In the genomic region with DNA sequence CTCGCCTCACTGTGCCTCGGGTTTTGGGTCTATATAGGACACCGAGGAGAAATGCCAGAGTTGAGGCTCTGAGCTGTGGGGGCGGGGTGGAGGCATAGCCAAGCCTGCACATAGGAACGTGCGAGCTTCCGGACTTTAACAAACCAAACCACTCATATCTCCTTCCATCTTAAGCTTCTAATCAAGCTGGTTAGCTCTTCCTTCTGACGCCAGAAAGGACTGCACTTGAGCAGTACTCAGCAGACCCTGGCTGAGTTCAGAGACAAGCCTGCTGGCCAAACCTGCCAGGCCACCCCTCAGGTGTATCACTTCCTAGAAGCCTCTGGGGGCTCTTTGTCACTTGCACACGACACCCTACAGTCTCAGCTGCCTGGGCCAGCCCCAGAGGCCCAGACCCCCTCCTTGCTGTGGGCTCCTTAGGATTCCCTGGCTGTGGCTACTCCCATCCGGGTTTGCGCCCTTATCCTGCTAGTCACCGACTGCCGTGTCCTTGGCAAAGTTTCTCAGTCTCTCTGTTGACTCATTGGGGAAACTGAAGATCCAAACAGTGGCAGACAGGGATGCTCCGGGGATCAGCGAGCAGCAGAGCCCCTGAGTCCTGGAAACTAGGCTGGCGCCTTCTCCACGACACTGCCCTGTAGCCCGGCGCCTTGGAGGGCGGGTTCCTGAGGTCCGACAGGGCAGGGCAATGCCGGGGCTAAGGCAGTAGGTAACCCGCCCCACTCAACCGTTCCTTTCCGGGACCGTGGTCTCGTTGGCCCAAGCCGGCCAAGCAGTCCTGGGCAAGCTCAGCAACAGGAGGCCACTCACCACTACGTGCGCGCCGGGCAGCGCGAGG, we compare ENCODE assay signal across 8 mouse cellular contexts. TPM values are rescaled to one million over a fixed set of nuclear protein-coding genes. Genes with fewer than 3 reads are reported as not detected.
DNase-seq lines count a peak whose midpoint lies in the region; ATAC-seq and TF ChIP-seq lines count a peak whose summit lies in the region.

No protein-coding gene starts in this region.

- H3K9ac ChIP-seq in kidney, embryonic 16.5 days (replicated peaks; ENCODE audit: low read length), result peak overlapping the region; percentile 83
- peak overlapping the region; percentile 84 for H3K9ac ChIP-seq in liver, embryonic 14.5 days (replicated peaks)

- DNase-seq in urinary bladder, postnatal 14 days (ENCODE audit: low spot score), result peak; percentile 48
- no peak for DNase-seq in urinary bladder, postnatal 4 days (ENCODE audit: low spot score in 2 of 2)
- peak; percentile 15 for DNase-seq in gastrocnemius, postnatal 10 days
- DNase-seq in liver, embryonic 14.5 days (ENCODE audit: low read depth in 3 of 3, low spot score in 3 of 3), result peak in 2 of 3 experiments; percentile 1 to 13
- DNase-seq in natural killer cell, adult 2 months (ENCODE audit: low spot score in 2 of 2), result peak; percentile 27 to 34
- DNase-seq in testis, postnatal 14 days (ENCODE audit: low spot score), result peak; percentile 27

- TF ChIP-seq POLR2A in cortical plate, adult 2 months (IDR thresholded peaks at IDR 0.05; ENCODE audit: extremely low read depth, insufficient read depth, low read length), result no peak

- no peaks in the 10 kb centered on the region for H3K9me3 ChIP-seq in kidney, embryonic 16.5 days (ENCODE audit: low read length)
- H3K9me3 ChIP-seq in liver, embryonic 14.5 days (ENCODE audit: control insufficient read depth, low read length), result no peaks in the 10 kb centered on the region

- H3K4me1 ChIP-seq in cortical plate, adult 2 months (ENCODE audit: control insufficient read depth, insufficient read depth, low read length), result peaks cover 2% of the 10 kb centered on the region; the same call in 1 of the 2 replicates
- H3K4me1 ChIP-seq in kidney, embryonic 16.5 days (ENCODE audit: insufficient read depth, low read length), result peaks cover 13% of the 10 kb centered on the region
- H3K4me1 ChIP-seq in liver, embryonic 14.5 days (replicated peaks; ENCODE audit: control insufficient read depth in 2 of 2, insufficient read depth in 2 of 2, low read length in 1 of 2), result peaks cover 0 to 8% of the 10 kb centered on the region in 2 experiments; a peak in 2 of 4 replicates

- peak overlapping the region; percentile 19 for H3K27ac ChIP-seq in cortical plate, adult 2 months (ENCODE audit: insufficient read depth, low read length)
- H3K27ac ChIP-seq in kidney, embryonic 16.5 days (ENCODE audit: low read length), result peak overlapping the region; percentile 95
- peak overlapping the region; percentile 62 for H3K27ac ChIP-seq in liver, embryonic 14.5 days

- no peaks in the 10 kb centered on the region for H3K27me3 ChIP-seq in kidney, embryonic 16.5 days (ENCODE audit: insufficient read depth, low read length)
- H3K27me3 ChIP-seq in liver, embryonic 14.5 days (ENCODE audit: control insufficient read depth, insufficient read depth, low read length), result no peaks in the 10 kb centered on the region

- TF ChIP-seq EP300 in liver, embryonic 14.5 days (IDR thresholded peaks at IDR 0.05; ENCODE audit: low read depth), result no peak

- peaks cover 6% of the 10 kb centered on the region; the same call in 1 of the 2 replicates for H3K36me3 ChIP-seq in kidney, embryonic 16.5 days (ENCODE audit: insufficient read depth, low read length)
- no peaks in the 10 kb centered on the region for H3K36me3 ChIP-seq in liver, embryonic 14.5 days (replicated peaks; ENCODE audit: control insufficient read depth, insufficient read depth, low read depth)

- ATAC-seq in kidney, embryonic 16.5 days (ENCODE audit: low FRiP score, low TSS enrichment), result peak; percentile 79
- peak; percentile 71 for ATAC-seq in liver, embryonic 14.5 days (ENCODE audit: insufficient read depth)

- WGBS in kidney, embryonic 16.5 days, result 1% methylated on average over 34 of the region's 34 CpGs
- under 1% methylated on average over 34 of the region's 34 CpGs for WGBS in liver, embryonic 14.5 days (ENCODE audit: insufficient replicate concordance)

- H3K4me3 ChIP-seq in cortical plate, adult 2 months (ENCODE audit: insufficient read depth, low read length), result peak overlapping the region; percentile 70
- H3K4me3 ChIP-seq in kidney, embryonic 16.5 days (ENCODE audit: low read length), result peak overlapping the region; percentile 76
- H3K4me3 ChIP-seq in liver, embryonic 14.5 days (ENCODE audit: insufficient read depth in 1 of 2, low read depth in 2 of 2, low read length in 2 of 2), result peak overlapping the region; percentile 53 to 66

- H3K4me2 ChIP-seq in kidney, embryonic 16.5 days (replicated peaks; ENCODE audit: low read depth, low read length), result peak overlapping the region; percentile 99
- H3K4me2 ChIP-seq in liver, embryonic 14.5 days (ENCODE audit: low read depth), result peak overlapping the region; percentile 99

- TF ChIP-seq CTCF in cortical plate, adult 2 months (IDR thresholded peaks at IDR 0.05; ENCODE audit: extremely low read depth, insufficient read depth, low read length), result no peak
- no peak for TF ChIP-seq CTCF in liver, embryonic 14.5 days (IDR thresholded peaks at IDR 0.05; ENCODE audit: low read depth)

RNA-seq across cellular contexts. Expression of gene Kdsr, which starts 0.6 kb away (rescaled TPM):
- polyA plus RNA-seq in cortical plate, adult 2 months (2012; rRNA removed), result 18.7 and 20.5 TPM in 2 replicates
- total RNA-seq in gastrocnemius, postnatal 10 days (2021), result 1 to 10 TPM; 5.3 to 7.0 TPM
- polyA plus RNA-seq in kidney, embryonic 16.5 days (2015; fragmentation: Nextera tagmentation; extraction: Ambion mirVana), result 14.7 and 16.3 TPM in 2 replicates
- 0.88 and 1.3 TPM in 2 replicates for polyA plus RNA-seq in liver, embryonic 14.5 days (2012; rRNA removed)
- polyA plus RNA-seq in liver, embryonic 14.5 days (2014; fragmentation: Nextera tagmentation; extraction: Ambion mirVana), result 3.0 and 4.0 TPM in 2 replicates

RNA-seq across cellular contexts. Expression of gene Vps4b, which starts 37.6 kb away (rescaled TPM):
- polyA plus RNA-seq in cortical plate, adult 2 months (2012; rRNA removed), result 23.6 and 26.7 TPM in 2 replicates
- total RNA-seq in gastrocnemius, postnatal 10 days (2021), result 10 to 100 TPM; 31.6 to 39.2 TPM
- 74.1 and 79.0 TPM in 2 replicates for polyA plus RNA-seq in kidney, embryonic 16.5 days (2015; fragmentation: Nextera tagmentation; extraction: Ambion mirVana)
- 4.9 and 9.5 TPM in 2 replicates for polyA plus RNA-seq in liver, embryonic 14.5 days (2012; rRNA removed)
- 21.9 and 25.7 TPM in 2 replicates for polyA plus RNA-seq in liver, embryonic 14.5 days (2014; fragmentation: Nextera tagmentation; extraction: Ambion mirVana)

RNA-seq across cellular contexts. Expression of gene Bcl2, which starts 44.9 kb away (rescaled TPM):
- polyA plus RNA-seq in cortical plate, adult 2 months (2012; rRNA removed), result 4.5 and 4.7 TPM in 2 replicates
- 1 to 10 TPM; 4.6 to 6.7 TPM for total RNA-seq in gastrocnemius, postnatal 10 days (2021)
- 20.4 and 28.2 TPM in 2 replicates for polyA plus RNA-seq in kidney, embryonic 16.5 days (2015; fragmentation: Nextera tagmentation; extraction: Ambion mirVana)
- 0.14 and 0.38 TPM in 2 replicates for polyA plus RNA-seq in liver, embryonic 14.5 days (2012; rRNA removed)
- 0.43 TPM in 2 replicates for polyA plus RNA-seq in liver, embryonic 14.5 days (2014; fragmentation: Nextera tagmentation; extraction: Ambion mirVana)

Comparison
In these comparisons a context has a peak if more than half of its experiments do, and no peak if none do; other contexts are left out.
1. DNase-seq: peak in urinary bladder, postnatal 14 days (single experiment), gastrocnemius, postnatal 10 days (single experiment), liver, embryonic 14.5 days (2 of 3), natural killer cell, adult 2 months (2 of 2) and testis, postnatal 14 days (single experiment); none in urinary bladder, postnatal 4 days (0 of 2).
2. H3K27ac ChIP-seq: peak in every context shown above with its lines; median percentile 95 in kidney, embryonic 16.5 days; 62 in liver, embryonic 14.5 days; 19 in cortical plate, adult 2 months.
3. Peak in every context shown above with its lines, with median percentiles within 50 percentile points of each other: H3K4me3 ChIP-seq.